Mouse (Mus musculus) thymus, postnatal 0 days (tissue): ENCODE results near the gene Neil3. TPM values are rescaled to one million over a fixed set of nuclear protein-coding genes. Genes with fewer than 3 reads are reported as not detected.
A peak's percentile ranks its signal among the peaks of the same experiment; 100 is the strongest.

Experiments
- DNase-seq: peaks from one replicate; pipeline ENCODE4 v3.0.0-alpha.2; 2015; ENCODE audit warnings: low spot score
- polyA plus RNA-seq: library from polyadenylated mRNA; unstranded; fragments of >200 nt; fragmentation: Nextera tagmentation; extraction: Ambion mirVana; gene quantifications from 2 replicates; pipeline ENCODE4 v1.2.1, GENCODE M21; 2015

The Neil3 gene
- 32.8 and 47.3 TPM in 2 replicates for polyA plus RNA-seq

GRCm38 (mm10) chr8:53638495-53639171, at the start of gene Neil3:
Neil3 (minus strand) TSS chr8:53639065.
- DNase-seq: peak; percentile 67

- no peak for DNase-seq
Observed at GRCm38 (mm10) chr8:53680846-53681245, 42.0 kb upstream of the Neil3 start.

- DNase-seq: peak; percentile 48
Observed at GRCm38 (mm10) chr8:53663946-53664345, 25.1 kb upstream of the Neil3 start.

GRCm38 (mm10) chr8:53661436-53661835, 22.6 kb upstream of the Neil3 start:
- no peak for DNase-seq

- DNase-seq: no peak
Observed at GRCm38 (mm10) chr8:53630618-53631017, 8.2 kb downstream of the Neil3 start.

- DNase-seq: no peak
Observed at GRCm38 (mm10) chr8:53628864-53629415, 9.9 kb downstream of the Neil3 start.

- no peak for DNase-seq
Observed at GRCm38 (mm10) chr8:53623425-53623824, 15.4 kb downstream of the Neil3 start.

- DNase-seq: no peak
Observed at GRCm38 (mm10) chr8:53619196-53619595, 19.7 kb downstream of the Neil3 start.

GRCm38 (mm10) chr8:53614288-53614646, 24.6 kb downstream of the Neil3 start:
- DNase-seq: no peak

GRCm38 (mm10) chr8:53613577-53614287, 25.1 kb downstream of the Neil3 start:
- DNase-seq: no peak

GRCm38 (mm10) chr8:53612297-53612696, 26.6 kb downstream of the Neil3 start:
- DNase-seq: peak; percentile 7

- DNase-seq: peak; percentile 53
Observed at GRCm38 (mm10) chr8:53607040-53607439, 31.8 kb downstream of the Neil3 start.

GRCm38 (mm10) chr8:53604906-53605305, 34.0 kb downstream of the Neil3 start:
- no peak for DNase-seq

- DNase-seq: no peak
Observed at GRCm38 (mm10) chr8:53603672-53604071, 35.2 kb downstream of the Neil3 start.

- no peak for DNase-seq
Observed at GRCm38 (mm10) chr8:53600826-53601225, 38.0 kb downstream of the Neil3 start.

- no peak for DNase-seq
Observed at GRCm38 (mm10) chr8:53600025-53600811, 38.6 kb downstream of the Neil3 start.

- no peak for DNase-seq
Observed at GRCm38 (mm10) chr8:53598101-53598500, 40.8 kb downstream of the Neil3 start.

- DNase-seq: no peak
Observed at GRCm38 (mm10) chr8:53591777-53592176, 47.1 kb downstream of the Neil3 start.

GRCm38 (mm10) chr8:53573600-53573999, 65.3 kb downstream of the Neil3 start:
- DNase-seq: no peak

- no peak for DNase-seq
Observed at GRCm38 (mm10) chr8:53566223-53566622, 72.6 kb downstream of the Neil3 start.

- no peak for DNase-seq
Observed at GRCm38 (mm10) chr8:53562441-53563040, 76.3 kb downstream of the Neil3 start.
